Mouse (Mus musculus) lung, postnatal 0 days (tissue): ENCODE measurements at regions not wholly inside any gene's neighbourhood (a gene's known extent, or its start where the extent isn't known, plus 50 kb on each side); places are given as distances from the start of the nearest gene placed in this dataset.

ENCODE experiments used
- CTCF ChIP-seq: IDR thresholded peaks from 2 replicates; pipeline ENCODE4 v1.5.1; 2016; ENCODE audit warnings: antibody characterized with exemption, mild to moderate bottlenecking
- EP300 ChIP-seq: IDR thresholded peaks from 2 replicates; pipeline ENCODE4 v1.6.1; 2016; ENCODE audit warnings: antibody characterized with exemption, mild to moderate bottlenecking, control low read depth

- TF ChIP-seq CTCF (no peak), EP300 (no peak)
Observed at GRCm38 (mm10) chr3:120731287-120731686, 440.2 kb downstream of the Rwdd3 start.
